Mouse (Mus musculus) liver, adult 2 months (tissue): ENCODE data around the gene Ranbp3l. TPM values are rescaled to one million over a fixed set of nuclear protein-coding genes. Genes with fewer than 3 reads are reported as not detected.

Experiments
- DNase-seq: peaks from one replicate; pipeline ENCODE4 v3.0.0-alpha.2; 2011; ENCODE audit warnings: low read depth, low spot score; ENCODE audit errors: extremely low read depth
- H3K27ac ChIP-seq: fragments of 200-500 bp; replicated peaks from 2 replicates; pipeline ENCODE4 v1.5.1; 2012; ENCODE audit warnings: low read depth, mild to moderate bottlenecking, control low read depth, inconsistent platforms, low read length; ENCODE audit not compliant: insufficient read depth
- H3K27me3 ChIP-seq: fragments of 200-500 bp; 2 replicates; pipeline ENCODE4 v1.6.1; 2012; ENCODE audit warnings: mild to moderate bottlenecking, moderate library complexity, low read length, inconsistent platforms; ENCODE audit not compliant: control insufficient read depth, insufficient read depth
- H3K36me3 ChIP-seq: fragments of 200-500 bp; 2 replicates; pipeline ENCODE4 v1.6.1; 2012; ENCODE audit warnings: low read length, inconsistent platforms; ENCODE audit not compliant: control insufficient read depth, insufficient read depth
- H3K4me1 ChIP-seq: fragments of 200-500 bp; 2 replicates; pipeline ENCODE4 v1.6.1; 2011; ENCODE audit warnings: low read length; ENCODE audit not compliant: control insufficient read depth, insufficient read depth
- H3K4me3 ChIP-seq: fragments of 200-500 bp; 2 replicates; pipeline ENCODE4 v1.5.1; 2011; ENCODE audit warnings: low read depth, mild to moderate bottlenecking, control low read depth, low read length, moderate library complexity; ENCODE audit not compliant: insufficient read depth
- H3K79me2 ChIP-seq: fragments of 200-500 bp; 2 replicates; pipeline ENCODE4 v1.6.1; 2012; ENCODE audit warnings: inconsistent platforms, mild to moderate bottlenecking, low read length, moderate library complexity; ENCODE audit not compliant: control insufficient read depth, insufficient read depth
- H3K9ac ChIP-seq: fragments of 200-500 bp; 2 replicates; pipeline ENCODE4 v1.6.1; 2012; ENCODE audit warnings: low read depth, mild to moderate bottlenecking, control low read depth, inconsistent platforms, low read length
- CTCF ChIP-seq: fragments of 200-500 bp; IDR thresholded peaks from 2 replicates; pipeline ENCODE4 v1.5.1; 2011; ENCODE audit warnings: low read depth, low read length, control low read depth
- POLR2A ChIP-seq: fragments of 200-500 bp; IDR thresholded peaks from 2 replicates; pipeline ENCODE4 v1.6.1; 2011; ENCODE audit warnings: low read length, control low read depth; ENCODE audit not compliant: insufficient read depth; ENCODE audit errors: extremely low read depth
- WGBS: fragments of 180-500 bp; shearing (Covaris S2); methylation state at CpG from one replicate; pipeline ENCODE4 v1.1.7; 2018; 5-methylcytosine and 5-hydroxymethylcytosine counted together
- polyA plus RNA-seq: library from polyadenylated mRNA; depleted of rRNA; stranded (reverse); fragments of >200 nt; gene quantifications from 2 replicates; pipeline ENCODE4 v1.2.3, GENCODE M21; 2012
- total RNA-seq: library from RNA; depleted of rRNA; stranded (reverse); fragments of >200 nt; gene quantifications from 2 replicates; pipeline ENCODE4 v1.2.3, GENCODE M21; 2014

Ranbp3l gene
- total and polyA plus RNA-seq, 2 experiments, result 0.55 to 1.8 TPM

GRCm38 (mm10) chr15:9074671-9075070 is 106.9 kb downstream of the Ranbp3l start:
- Histone ChIP-seq H3K9ac (0 out of 2 replicates have a peak overlapping the region, but pooled peaks have one; percentile 10), H3K4me1 (peaks cover 31% of the 10 kb centered on the region), H3K27ac (peak overlapping the region; percentile 59), H3K79me2 (peaks cover 36% of the 10 kb centered on the region; the same call in 1 of the 2 replicates), H3K4me3 (no peak overlapping the region), H3K36me3 (no peaks in the 10 kb centered on the region; the same call in 1 of the 2 replicates), H3K27me3 (no peaks in the 10 kb centered on the region)
- no peak for TF ChIP-seq CTCF
- no peak for TF ChIP-seq POLR2A
- 9% methylated on average over 4 of the region's 4 CpGs for WGBS
- DNase-seq, result peak; percentile 73

GRCm38 (mm10) chr15:9075608-9076200 is 108.0 kb downstream of the Ranbp3l start:
- Histone ChIP-seq H3K9ac (no peak overlapping the region), H3K4me1 (peaks cover 33% of the 10 kb centered on the region), H3K27ac (no peak overlapping the region), H3K27me3 (no peaks in the 10 kb centered on the region), H3K36me3 (no peaks in the 10 kb centered on the region; the same call in 1 of the 2 replicates), H3K79me2 (peaks cover 36% of the 10 kb centered on the region; the same call in 1 of the 2 replicates), H3K4me3 (no peak overlapping the region)
- no peak for DNase-seq
- no peak for TF ChIP-seq POLR2A
- no peak for TF ChIP-seq CTCF
- WGBS, result 53% methylated on average over 14 of the region's 14 CpGs

GRCm38 (mm10) chr15:9078481-9079300 is 110.9 kb downstream of the Ranbp3l start:
- no peak for TF ChIP-seq CTCF
- Histone ChIP-seq H3K27ac (peak overlapping the region; percentile 66), H3K79me2 (peaks cover 36% of the 10 kb centered on the region; the same call in 1 of the 2 replicates), H3K9ac (peak overlapping the region; percentile 34; the same call in 1 of the 2 replicates), H3K4me1 (peaks cover 45% of the 10 kb centered on the region), H3K4me3 (no peak overlapping the region), H3K36me3 (peaks cover 2% of the 10 kb centered on the region), H3K27me3 (no peaks in the 10 kb centered on the region)
- DNase-seq, result peak; percentile 52
- WGBS, result 29% methylated on average over 12 of the region's 12 CpGs

GRCm38 (mm10) chr15:9079626-9080025 is 111.9 kb downstream of the Ranbp3l start:
- Histone ChIP-seq H3K27me3 (no peaks in the 10 kb centered on the region), H3K79me2 (peaks cover 34% of the 10 kb centered on the region; the same call in 1 of the 2 replicates), H3K4me1 (peaks cover 40% of the 10 kb centered on the region), H3K36me3 (peaks cover 2% of the 10 kb centered on the region), H3K4me3 (no peak overlapping the region), H3K9ac (no peak overlapping the region), H3K27ac (no peak overlapping the region)
- DNase-seq, result no peak
- 46% methylated on average over 5 of the region's 5 CpGs for WGBS
- TF ChIP-seq POLR2A, result no peak
- TF ChIP-seq CTCF, result no peak

GRCm38 (mm10) chr15:9080206-9080605 is 112.5 kb downstream of the Ranbp3l start:
- H3K79me2 ChIP-seq, result peaks cover 32% of the 10 kb centered on the region; the same call in 1 of the 2 replicates
- no peak overlapping the region for H3K9ac ChIP-seq
- H3K4me3 ChIP-seq, result no peak overlapping the region
- H3K27ac ChIP-seq, result no peak overlapping the region
- DNase-seq, result no peak
- WGBS, result 52% methylated on average over 4 of the region's 4 CpGs
- TF ChIP-seq POLR2A, result no peak
- TF ChIP-seq CTCF, result no peak
- H3K36me3 ChIP-seq, result peaks cover 5% of the 10 kb centered on the region
- peaks cover 34% of the 10 kb centered on the region for H3K4me1 ChIP-seq
- no peaks in the 10 kb centered on the region for H3K27me3 ChIP-seq

GRCm38 (mm10) chr15:9081294-9081693 is 113.5 kb downstream of the Ranbp3l start:
- TF ChIP-seq POLR2A (no peak), CTCF (no peak)
- no peak for DNase-seq
- Histone ChIP-seq H3K27me3 (no peaks in the 10 kb centered on the region), H3K9ac (no peak overlapping the region), H3K4me1 (peaks cover 29% of the 10 kb centered on the region), H3K79me2 (peaks cover 27% of the 10 kb centered on the region; the same call in 1 of the 2 replicates), H3K4me3 (no peak overlapping the region), H3K27ac (no peak overlapping the region; the same call in 1 of the 2 replicates), H3K36me3 (peaks cover 11% of the 10 kb centered on the region)
- WGBS, result 71% methylated on average over 3 of the region's 3 CpGs
